Mouse (Mus musculus) spleen, adult 12 weeks (tissue): ENCODE data around the gene Mpp2.

ENCODE experiments used
- DNase-seq: peaks from one replicate; pipeline ENCODE4 v3.0.0; 2022; ENCODE audit warnings: low spot score

Gene Mpp2

DNA sequence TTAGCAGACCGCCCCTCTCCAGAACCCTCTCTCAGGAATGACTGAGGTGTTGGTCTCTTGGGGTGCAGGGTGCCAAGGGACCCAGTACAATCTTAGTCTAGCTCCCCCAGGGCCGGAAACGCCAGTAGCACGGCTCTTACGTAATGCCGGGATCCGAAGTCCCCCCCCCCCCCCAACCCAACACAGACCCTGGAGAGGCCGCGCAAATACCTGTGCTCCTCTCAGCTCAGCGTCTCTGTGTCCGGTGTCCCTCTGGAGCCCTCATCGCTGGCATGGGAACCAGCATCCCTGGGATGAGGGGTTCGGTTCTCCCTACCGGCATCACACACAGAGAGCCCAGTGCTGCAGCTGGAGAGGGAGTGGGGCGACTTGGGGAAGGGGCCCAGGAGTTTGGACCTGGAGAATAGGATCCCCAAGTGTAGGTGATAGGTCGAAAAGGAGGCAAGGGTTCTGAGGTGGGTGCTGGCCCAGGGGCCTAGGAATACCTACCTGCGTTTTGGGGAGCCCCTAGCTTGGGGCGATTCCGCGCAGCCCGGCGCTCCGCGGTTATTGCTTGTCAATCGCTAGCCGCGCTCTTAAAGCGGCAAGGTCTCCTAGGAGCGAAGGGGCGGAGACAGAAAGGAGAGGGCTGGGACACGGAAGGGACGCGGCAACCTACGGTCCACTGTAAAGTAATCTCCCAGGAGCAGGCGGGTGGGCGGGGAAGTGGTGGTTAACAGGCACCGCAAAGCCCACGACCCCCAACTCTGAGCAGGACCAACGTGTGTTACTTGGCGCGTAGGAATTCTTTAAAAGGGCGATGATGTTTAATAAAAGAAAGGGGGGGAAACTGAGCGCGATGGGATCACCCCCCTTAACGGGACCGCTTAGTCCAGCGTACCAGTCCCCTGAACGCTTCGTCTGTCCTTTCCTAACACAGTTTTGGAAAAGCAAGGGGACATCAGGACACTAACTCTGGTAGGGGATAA lies at the start of gene Mpp2:
Mpp2 (minus strand) TSS at position 585 of the 968 bp plus-strand sequence.
- DNase-seq = peak; percentile 78

GRCm38 (mm10) chr11:102137625-102138446 lies 49.5 kb upstream of the Mpp2 start:
- no peak for DNase-seq

DNA sequence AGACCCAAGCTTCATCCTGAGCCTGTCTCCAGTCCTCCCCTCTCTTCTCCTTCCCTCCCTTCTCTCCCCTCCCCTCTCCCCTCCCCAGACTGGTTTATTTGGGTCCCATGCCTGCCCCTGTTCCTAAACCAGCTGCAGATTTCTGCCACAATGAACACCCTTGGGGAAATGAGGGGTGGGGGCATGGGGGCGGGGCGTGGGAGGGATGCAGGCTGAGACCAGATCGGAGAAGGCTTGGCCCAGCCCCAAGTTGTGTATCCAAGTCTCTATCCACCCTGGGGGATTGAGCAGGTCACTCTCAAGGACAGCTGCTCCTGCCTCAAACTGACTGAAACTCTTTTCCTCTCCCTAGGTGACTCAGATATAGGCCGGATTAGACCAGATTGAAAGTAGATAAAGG lies 46.2 kb upstream of the Mpp2 start:
- DNase-seq = no peak

GRCm38 (mm10) chr11:102117386-102117785 lies 29.1 kb upstream of the Mpp2 start:
- no peak for DNase-seq

DNA sequence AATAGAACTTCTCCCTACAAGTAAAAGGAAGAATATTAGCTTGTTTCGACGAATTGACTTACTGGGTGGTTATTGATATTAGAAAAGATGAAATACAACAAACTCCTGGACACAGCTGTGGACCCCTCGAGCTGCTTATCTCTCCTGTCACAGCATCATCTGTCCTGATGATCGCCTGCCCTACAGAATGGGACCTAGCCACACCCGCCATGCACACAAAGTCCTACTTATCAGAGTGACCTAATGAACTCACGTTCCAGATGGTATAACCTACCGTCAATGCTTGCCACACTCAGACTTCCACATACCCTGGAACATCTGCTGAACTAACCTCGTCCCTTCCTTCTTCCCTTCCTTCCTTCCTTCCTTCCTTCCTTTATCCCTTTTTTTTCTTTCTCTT lies 27.9 kb upstream of the Mpp2 start:
- no peak for DNase-seq

DNA sequence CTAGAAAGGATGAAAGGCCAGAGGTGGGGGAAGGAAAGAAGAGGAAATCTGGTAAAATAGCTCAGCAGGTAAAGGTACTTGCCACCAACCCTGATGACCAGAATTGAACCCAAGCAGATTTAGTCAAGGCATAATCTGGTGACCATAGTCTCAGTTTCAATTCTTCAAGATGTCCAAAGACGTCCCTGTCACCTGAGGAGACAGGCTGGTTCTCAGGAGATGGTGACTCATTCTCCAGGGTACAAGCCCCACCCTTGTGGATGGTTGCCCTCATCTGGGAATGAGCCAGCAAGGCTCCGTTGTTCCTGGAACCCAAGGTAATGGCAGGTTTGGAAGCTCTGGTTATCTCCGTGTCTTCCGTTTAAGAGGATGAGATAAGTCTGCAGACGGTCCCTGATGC lies 23.3 kb upstream of the Mpp2 start:
- DNase-seq = no peak

DNA sequence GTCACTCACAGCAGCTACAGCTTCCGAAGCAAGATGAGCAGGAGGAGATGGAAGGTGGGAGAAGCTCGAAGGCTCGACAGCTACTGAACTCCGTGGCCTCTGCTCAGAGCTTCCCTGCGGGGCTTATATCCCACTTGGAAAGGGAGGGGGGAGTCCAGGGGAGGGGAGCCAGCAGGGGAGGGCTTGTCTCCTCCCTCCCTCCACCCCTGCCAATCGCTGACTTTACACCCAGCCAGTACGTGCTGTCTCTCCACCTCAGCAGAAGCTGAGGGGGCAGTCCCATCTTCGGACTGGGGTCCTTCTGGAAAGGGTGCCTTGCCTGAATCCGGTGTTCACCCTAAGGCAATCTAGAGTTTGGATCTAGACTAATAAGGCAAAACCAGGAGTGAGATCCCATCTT lies 19.4 kb upstream of the Mpp2 start, which contains the start of gene Pyy:
Pyy (minus strand) TSS at position 101 of the 400 bp plus-strand sequence.
- no peak for DNase-seq

DNA sequence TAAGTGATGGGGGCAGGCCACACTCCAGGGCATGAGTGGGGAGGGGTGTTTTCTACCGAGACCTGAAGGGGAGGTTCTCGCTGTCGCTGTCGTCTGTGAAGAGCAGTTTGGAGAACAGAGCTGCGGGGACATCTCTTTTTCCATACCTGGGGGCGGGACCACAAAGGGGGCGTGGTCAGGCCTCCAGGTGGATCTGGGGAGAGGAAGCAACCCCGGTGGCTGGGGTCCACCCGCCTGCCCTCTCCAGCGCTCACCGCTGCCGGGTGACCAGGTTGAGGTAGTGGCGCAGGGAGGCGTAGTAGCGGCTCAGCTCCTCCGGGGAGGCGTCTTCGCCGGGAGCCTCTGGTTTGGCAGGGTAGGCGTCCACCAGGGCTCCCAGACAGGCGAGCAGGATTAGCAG lies 18.6 kb upstream of the Mpp2 start:
- no peak for DNase-seq

GRCm38 (mm10) chr11:102102485-102103258 lies 14.4 kb upstream of the Mpp2 start:
- peak; percentile 26 for DNase-seq

- DNase-seq = no peak
Measured at GRCm38 (mm10) chr11:102101219-102101618, 12.9 kb upstream of the Mpp2 start, which contains the start of gene Ppy. Gene Ppy, minus strand, starts transcription at chr11:102101319.

DNA sequence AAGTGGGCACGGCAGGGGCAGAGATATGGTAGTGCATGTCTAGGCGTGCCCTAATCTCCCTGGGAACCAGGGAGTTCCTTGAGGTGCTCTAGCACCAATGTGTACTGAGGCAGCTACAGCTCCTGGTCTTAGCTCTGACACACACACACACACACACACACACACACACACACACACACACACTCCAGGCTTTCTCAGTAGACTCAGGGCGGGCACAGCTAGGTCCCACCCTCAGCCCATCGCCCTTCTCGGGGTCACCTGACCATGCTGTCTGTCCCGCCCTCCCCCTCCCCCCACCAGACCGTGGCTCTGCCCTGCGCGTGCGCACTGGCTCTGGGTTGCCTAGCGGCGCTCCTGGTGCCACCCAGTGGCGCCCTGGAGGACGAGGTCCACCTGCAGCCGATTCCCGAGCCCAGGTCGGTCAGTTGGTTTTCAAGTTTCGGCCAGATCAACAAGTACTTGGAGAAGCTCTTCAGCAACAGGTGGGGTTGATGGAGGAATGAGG lies 8.6 kb upstream of the Mpp2 start:
- DNase-seq = peak; percentile 59

GRCm38 (mm10) chr11:102096446-102096845 lies 8.1 kb upstream of the Mpp2 start:
- no peak for DNase-seq

DNA sequence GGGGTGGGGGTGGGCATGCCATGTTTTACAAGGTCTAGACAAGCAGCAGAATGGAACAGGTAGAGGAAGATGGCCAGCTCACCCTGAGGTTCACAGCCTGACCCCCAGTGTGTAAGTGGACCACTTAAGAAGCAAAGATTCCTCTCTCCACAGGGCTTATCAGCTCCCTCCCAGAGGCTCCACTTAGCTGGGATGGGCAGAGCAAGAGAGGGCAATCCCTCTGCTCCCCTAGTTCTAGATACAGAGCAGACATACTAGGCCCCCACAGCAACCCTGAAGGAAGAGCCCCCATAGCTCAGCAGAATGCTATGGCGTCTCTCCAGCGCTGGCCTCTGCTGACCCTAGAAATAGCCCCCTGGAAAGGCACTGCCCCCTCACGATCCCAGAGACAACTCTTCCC lies 7.4 kb upstream of the Mpp2 start:
- no peak for DNase-seq

- DNase-seq = peak; percentile 73
Measured at GRCm38 (mm10) chr11:102089088-102089808, 933 bp upstream of the Mpp2 start.

- peak; percentile 73 for DNase-seq
Measured at GRCm38 (mm10) chr11:102087081-102087751, 1.1 kb downstream of the Mpp2 start.

DNA sequence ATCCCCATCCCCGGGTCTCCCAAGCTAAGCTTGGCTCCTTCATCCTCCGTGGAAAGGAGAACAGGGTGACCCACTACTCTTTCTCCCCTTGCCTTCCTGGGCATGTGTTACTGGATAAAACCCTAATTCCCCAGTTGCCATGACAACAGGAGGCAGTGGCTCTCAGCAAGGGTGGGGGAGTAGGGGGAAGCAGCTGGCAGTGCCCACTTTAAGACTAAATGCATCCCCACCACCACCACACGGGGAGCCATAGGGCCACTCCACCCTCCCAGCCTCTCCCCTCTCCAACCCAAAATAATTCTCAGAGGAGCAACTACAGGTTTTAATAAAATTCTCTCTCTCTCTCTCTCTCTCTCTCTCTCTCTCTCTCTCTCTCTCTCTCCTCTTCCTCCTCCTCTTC lies 2.0 kb downstream of the Mpp2 start:
- no peak for DNase-seq

DNA sequence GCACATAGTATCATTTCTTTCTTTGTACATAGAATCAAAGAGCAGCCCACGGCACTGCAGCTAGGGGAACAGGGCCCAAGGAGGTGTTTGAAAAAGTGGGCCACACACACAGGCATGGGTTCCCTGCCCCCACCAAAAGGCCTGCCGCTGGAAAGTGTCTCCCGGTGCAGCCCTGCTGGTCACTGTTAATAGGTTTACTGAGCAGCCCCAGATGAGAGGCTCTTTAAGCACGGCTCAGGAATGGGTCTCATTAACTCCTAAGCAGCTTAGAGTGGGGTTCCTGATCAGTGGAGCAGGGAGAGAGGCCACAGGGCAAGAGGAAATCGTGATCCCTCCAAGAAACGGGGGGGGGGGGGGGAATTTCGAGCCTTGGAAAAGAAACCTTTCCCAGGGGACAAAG lies 4.2 kb downstream of the Mpp2 start:
- no peak for DNase-seq

GRCm38 (mm10) chr11:102083193-102083592 lies 5.1 kb downstream of the Mpp2 start:
- DNase-seq = no peak

DNA sequence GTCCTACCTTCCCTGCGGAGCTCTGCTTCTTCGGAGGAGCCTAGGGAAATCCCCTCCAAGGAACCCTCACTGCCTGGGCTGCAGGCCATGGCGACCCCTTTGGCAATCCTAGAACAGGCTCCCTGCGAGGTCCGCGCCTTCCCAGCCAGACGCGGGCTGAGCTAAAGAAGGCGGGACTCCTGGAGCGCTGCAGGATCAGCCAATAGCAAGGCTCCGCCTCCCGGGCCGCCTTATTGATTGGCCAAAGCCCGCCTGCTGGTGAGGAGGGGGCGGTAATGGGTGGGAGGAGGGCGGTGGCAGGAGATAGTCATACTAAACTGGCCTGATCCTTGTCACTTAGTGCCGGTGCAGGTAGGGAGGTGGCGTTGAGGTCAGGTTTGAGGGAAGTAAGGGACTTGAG lies 6.0 kb downstream of the Mpp2 start:
- no peak for DNase-seq

GRCm38 (mm10) chr11:102073722-102074121 lies 14.6 kb downstream of the Mpp2 start:
- no peak for DNase-seq

DNA sequence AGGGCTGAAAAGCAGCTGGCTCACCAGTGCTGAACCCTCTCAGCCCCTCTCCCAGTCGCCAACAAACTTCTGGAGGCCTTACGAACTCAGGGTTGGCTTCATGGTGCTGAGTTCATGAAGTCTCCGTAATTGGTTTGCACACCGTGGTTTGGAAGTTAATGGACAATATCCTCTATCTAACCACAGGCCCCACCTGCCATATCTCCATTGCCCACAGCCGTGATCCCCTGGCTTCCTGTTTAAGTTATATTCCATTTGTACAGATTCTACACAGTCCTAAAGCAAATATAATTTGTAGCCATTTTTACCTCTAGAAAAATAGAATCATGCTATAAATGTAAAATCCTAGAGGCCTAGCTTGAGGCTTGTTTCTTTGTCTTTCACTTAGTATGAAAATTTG lies 15.6 kb downstream of the Mpp2 start:
- DNase-seq = no peak
